Mouse (Mus musculus) lung, postnatal 10 days (tissue): Measurements from ENCODE around the gene Ankrd39.
A peak's percentile ranks its signal among the peaks of the same experiment; 100 is the strongest.

ENCODE experiments used
- DNase-seq: peaks from one replicate; pipeline ENCODE4 v3.0.0; 2021

Gene Ankrd39

GRCm38 (mm10) chr1:36528351-36528750, 18.9 kb downstream of the Ankrd39 start:
- peak; percentile 36 for DNase-seq

- DNase-seq = no peak
Observed at GRCm38 (mm10) chr1:36526903-36527302, 20.3 kb downstream of the Ankrd39 start.

GRCm38 (mm10) chr1:36525774-36526173, 21.5 kb downstream of the Ankrd39 start:
- DNase-seq = no peak

GRCm38 (mm10) chr1:36524058-36524457, 23.2 kb downstream of the Ankrd39 start:
- DNase-seq = no peak

- no peak for DNase-seq
Observed at GRCm38 (mm10) chr1:36523332-36524013, 23.8 kb downstream of the Ankrd39 start.

- no peak for DNase-seq
Observed at GRCm38 (mm10) chr1:36522210-36522609, 25.0 kb downstream of the Ankrd39 start.

- no peak for DNase-seq
Observed at GRCm38 (mm10) chr1:36519626-36520025, 27.6 kb downstream of the Ankrd39 start.

GRCm38 (mm10) chr1:36518259-36518658, 29.0 kb downstream of the Ankrd39 start:
- no peak for DNase-seq

- DNase-seq = peak; percentile 66
Observed at GRCm38 (mm10) chr1:36513718-36514117, 33.5 kb downstream of the Ankrd39 start.

- DNase-seq = no peak
Observed at GRCm38 (mm10) chr1:36513310-36513709, 33.9 kb downstream of the Ankrd39 start.

GRCm38 (mm10) chr1:36512966-36513280, 34.3 kb downstream of the Ankrd39 start:
- no peak for DNase-seq

GRCm38 (mm10) chr1:36512089-36512965, 34.9 kb downstream of the Ankrd39 start:
- DNase-seq = peak; percentile 36

GRCm38 (mm10) chr1:36511289-36512021, 35.8 kb downstream of the Ankrd39 start, which contains the start of gene Cnnm3:
Gene Cnnm3, plus strand, starts transcription at chr1:36511867.
- DNase-seq = peak; percentile 100

GRCm38 (mm10) chr1:36508238-36508637, 39.0 kb downstream of the Ankrd39 start:
- DNase-seq = peak; percentile 18

GRCm38 (mm10) chr1:36501261-36501660, 46.0 kb downstream of the Ankrd39 start:
- peak; percentile 76 for DNase-seq

GRCm38 (mm10) chr1:36497312-36497711, 49.9 kb downstream of the Ankrd39 start:
- no peak for DNase-seq

- peak; percentile 38 for DNase-seq
Observed at GRCm38 (mm10) chr1:36496719-36497118, 50.5 kb downstream of the Ankrd39 start.

- DNase-seq = no peak
Observed at GRCm38 (mm10) chr1:36493299-36493698, 53.9 kb downstream of the Ankrd39 start.

- DNase-seq = peak; percentile 83
Observed at GRCm38 (mm10) chr1:36492416-36493139, 54.7 kb downstream of the Ankrd39 start.

- no peak for DNase-seq
Observed at GRCm38 (mm10) chr1:36489661-36490060, 57.6 kb downstream of the Ankrd39 start.
